Mouse (Mus musculus) liver, embryonic 11.5 days (tissue): Measurements from ENCODE around the gene Zfp101. TPM values are rescaled to one million over a fixed set of nuclear protein-coding genes. Genes with fewer than 3 reads are reported as not detected.

Experiments
- ATAC-seq: fragments of 200-750 bp; cut with Nextera tagmentation; replicated peaks from 2 replicates; pipeline ENCODE4 v1.8.0; 2017; ENCODE audit warnings: moderate number of reproducible peaks, mild to moderate bottlenecking, moderate TSS enrichment, moderate library complexity; ENCODE audit not compliant: low FRiP score
- DNase-seq: peaks from one replicate; pipeline ENCODE4 v3.0.0-alpha.2; 2017; ENCODE audit warnings: low spot score
- H3K27ac ChIP-seq: fragments of 300-500 bp; sonication (generic); 2 replicates; pipeline ENCODE4 v1.5.1; 2014; ENCODE audit warnings: mild to moderate bottlenecking, low read depth, low read length, control low read depth
- H3K27me3 ChIP-seq: fragments of 300-500 bp; sonication (generic); replicated peaks from 2 replicates; pipeline ENCODE4 v1.6.1; 2014; ENCODE audit warnings: low read length, mixed read lengths; ENCODE audit not compliant: control insufficient read depth, insufficient read depth
- H3K36me3 ChIP-seq: fragments of 300-500 bp; sonication (generic); 2 replicates; pipeline ENCODE4 v1.6.1; 2014; ENCODE audit warnings: mild to moderate bottlenecking, low read length, moderate library complexity, mixed read lengths; ENCODE audit not compliant: control insufficient read depth, insufficient read depth
- H3K4me1 ChIP-seq: fragments of 300-500 bp; sonication (generic); replicated peaks from 2 replicates; pipeline ENCODE4 v1.6.1; 2014; ENCODE audit warnings: low read length, mixed read lengths; ENCODE audit not compliant: control insufficient read depth, insufficient read depth
- H3K4me2 ChIP-seq: fragments of 300-500 bp; sonication (generic); 2 replicates; pipeline ENCODE4 v1.6.1; 2014; ENCODE audit warnings: mild to moderate bottlenecking, control low read depth, moderate library complexity
- H3K4me3 ChIP-seq: fragments of 300-500 bp; sonication (generic); 2 replicates; pipeline ENCODE4 v1.5.1; 2014; ENCODE audit warnings: low read depth, low read length, control low read depth
- H3K9ac ChIP-seq: fragments of 300-500 bp; sonication (generic); 2 replicates; pipeline ENCODE4 v1.6.1; 2014; ENCODE audit warnings: low read depth, low read length, control low read depth
- H3K9me3 ChIP-seq: fragments of 300-500 bp; sonication (generic); 2 replicates; pipeline ENCODE4 v1.6.1; 2016; ENCODE audit warnings: low read length, inconsistent platforms, mixed read lengths; ENCODE audit not compliant: control insufficient read depth
- WGBS: fragments of 180-500 bp; shearing (Covaris S2); extraction: QIAGEN DNeasy Blood & Tissue Kit; methylation state at CpG from one replicate; pipeline ENCODE4 v1.1.7; 2014; 5-methylcytosine and 5-hydroxymethylcytosine counted together
- polyA plus RNA-seq: library from polyadenylated mRNA; unstranded; fragments of >200 nt; fragmentation: Nextera tagmentation; extraction: Ambion mirVana; gene quantifications from 2 replicates; pipeline ENCODE4 v1.2.1, GENCODE M21; 2014

Zfp101 gene
- polyA plus RNA-seq, 1 experiment from 2014 or later, result 15.9 TPM

- Histone ChIP-seq H3K27ac (peak within 1 kb of the TSS; percentile 79), H3K9me3 (no peaks in the 10 kb centered on the region), H3K4me3 (peak within 1 kb of the TSS; percentile 93), H3K36me3 (no peaks in the 10 kb centered on the region), H3K4me2 (peak within 1 kb of the TSS; percentile 92), H3K9ac (peak within 1 kb of the TSS; percentile 86), H3K4me1 (no peaks in the 10 kb centered on the region), H3K27me3 (no peaks in the 10 kb centered on the region)
- DNase-seq, result peak; percentile 83
- peak; percentile 100 for ATAC-seq
- WGBS, result 4% methylated on average over 47 of the region's 47 CpGs
These were observed 35.7 kb downstream of the Zfp101 start, which contains the start of gene Zfp81 for GRCm38 (mm10) chr17:33358411-33359384. TSS of gene Zfp81 (minus strand) at chr17:33358878.

GRCm38 (mm10) chr17:33352981-33353380 lies 41.5 kb downstream of the Zfp101 start:
- no peak for DNase-seq
- ATAC-seq, result no peak

More at GRCm38 (mm10) chr17:33352981-33353380, 41.5 kb downstream of the Zfp101 start:
- Histone ChIP-seq H3K36me3 (no peaks in the 10 kb centered on the region), H3K27ac (no peak overlapping the region), H3K4me3 (no peak overlapping the region), H3K4me1 (no peaks in the 10 kb centered on the region), H3K4me2 (no peak overlapping the region), H3K9me3 (peaks cover 9% of the 10 kb centered on the region), H3K27me3 (no peaks in the 10 kb centered on the region), H3K9ac (no peak overlapping the region)
- 82% methylated on average over 1 of the region's 1 CpGs for WGBS

Other genes starting within 250 kb of the Zfp101 start
- gene Olfr55, start 226.2 kb downstream of the Zfp101 start, polyA plus RNA-seq, result not detected in 2 replicates
- not detected in 2 replicates for gene Olfr239, start 203.3 kb downstream of the Zfp101 start, polyA plus RNA-seq
- gene Olfr1564, start 173.0 kb downstream of the Zfp101 start, polyA plus RNA-seq, result not detected in 2 replicates
- 9.9 and 11.0 TPM in 2 replicates for gene Zfp955a, start 139.5 kb downstream of the Zfp101 start, polyA plus RNA-seq
- gene Olfr63, start 130.0 kb downstream of the Zfp101 start, polyA plus RNA-seq, result 0.04 and 0.06 TPM in 2 replicates
- 4.8 and 6.1 TPM in 2 replicates for gene Zfp955b, start 105.1 kb downstream of the Zfp101 start, polyA plus RNA-seq
- gene Zfp81, start 35.8 kb downstream of the Zfp101 start, polyA plus RNA-seq, result 8.1 and 8.2 TPM in 2 replicates
- gene Actl9, start 38.3 kb upstream of the Zfp101 start, polyA plus RNA-seq, result not detected in 2 replicates
- 26.8 and 33.3 TPM in 2 replicates for gene Adamts10, start 129.6 kb upstream of the Zfp101 start, polyA plus RNA-seq
- 8.1 and 9.8 TPM in 2 replicates for gene Myo1f, start 161.1 kb upstream of the Zfp101 start, polyA plus RNA-seq
- 59.8 and 61.4 TPM in 2 replicates for gene Zfp414, start 234.4 kb upstream of the Zfp101 start, polyA plus RNA-seq
- gene Pram1, start 243.4 kb upstream of the Zfp101 start, polyA plus RNA-seq, result 0.82 and 1.6 TPM in 2 replicates